Mouse (Mus musculus): ENCODE measurements around the gene Homer3. TPM values are rescaled to one million over a fixed set of nuclear protein-coding genes. Genes with fewer than 3 reads are reported as not detected.

Gene Homer3
- total and polyA plus RNA-seq, 2 experiments from 2014 or later = 21.2 to 40.3 TPM

DNA sequence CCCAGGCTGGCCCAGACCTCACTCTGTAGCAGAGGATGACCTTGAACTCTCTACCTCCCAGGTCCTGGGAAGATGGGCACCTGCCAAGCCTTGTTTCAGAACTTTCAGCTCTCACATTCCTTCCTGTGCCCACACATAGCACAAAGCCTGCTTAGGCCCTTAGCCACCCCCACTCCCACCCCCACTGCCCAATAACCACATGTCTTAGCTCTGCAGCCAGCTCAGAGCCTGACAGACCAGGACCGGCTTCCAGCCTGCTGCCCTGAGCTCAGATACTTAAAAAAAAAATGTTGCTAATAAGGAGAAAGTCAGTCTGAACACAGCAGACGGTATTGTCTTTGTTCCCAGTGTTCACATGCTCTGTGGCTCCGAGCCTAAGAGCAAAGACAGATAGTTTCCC is 1.6 kb upstream of the Homer3 start:
- Histone ChIP-seq H3K4me3 (ENCODE audit: low read length) (no peak overlapping the region), H3K9ac (replicated peaks; ENCODE audit: low read length) (no peak overlapping the region), H3K27me3 (ENCODE audit: insufficient read depth, low read length) (no peaks in the 10 kb centered on the region), H3K9me3 (ENCODE audit: low read length) (no peaks in the 10 kb centered on the region), H3K27ac (no peak overlapping the region; the same call in 1 of the 2 replicates), H3K4me1 (ENCODE audit: insufficient read depth, low read length) (no peaks in the 10 kb centered on the region), H3K36me3 (ENCODE audit: insufficient read depth, low read length) (peaks cover 5% of the 10 kb centered on the region; the same call in 1 of the 2 replicates), H3K4me2 (ENCODE audit: low read depth, low read length) (no peak overlapping the region)
- WGBS = 37% methylated on average over 3 of the region's 3 CpGs
- no peak for DNase-seq (ENCODE audit: low spot score)
- TF ChIP-seq CTCF (IDR thresholded peaks at IDR 0.05; ENCODE audit: low read depth) = no peak
- ATAC-seq = no peak

DNA sequence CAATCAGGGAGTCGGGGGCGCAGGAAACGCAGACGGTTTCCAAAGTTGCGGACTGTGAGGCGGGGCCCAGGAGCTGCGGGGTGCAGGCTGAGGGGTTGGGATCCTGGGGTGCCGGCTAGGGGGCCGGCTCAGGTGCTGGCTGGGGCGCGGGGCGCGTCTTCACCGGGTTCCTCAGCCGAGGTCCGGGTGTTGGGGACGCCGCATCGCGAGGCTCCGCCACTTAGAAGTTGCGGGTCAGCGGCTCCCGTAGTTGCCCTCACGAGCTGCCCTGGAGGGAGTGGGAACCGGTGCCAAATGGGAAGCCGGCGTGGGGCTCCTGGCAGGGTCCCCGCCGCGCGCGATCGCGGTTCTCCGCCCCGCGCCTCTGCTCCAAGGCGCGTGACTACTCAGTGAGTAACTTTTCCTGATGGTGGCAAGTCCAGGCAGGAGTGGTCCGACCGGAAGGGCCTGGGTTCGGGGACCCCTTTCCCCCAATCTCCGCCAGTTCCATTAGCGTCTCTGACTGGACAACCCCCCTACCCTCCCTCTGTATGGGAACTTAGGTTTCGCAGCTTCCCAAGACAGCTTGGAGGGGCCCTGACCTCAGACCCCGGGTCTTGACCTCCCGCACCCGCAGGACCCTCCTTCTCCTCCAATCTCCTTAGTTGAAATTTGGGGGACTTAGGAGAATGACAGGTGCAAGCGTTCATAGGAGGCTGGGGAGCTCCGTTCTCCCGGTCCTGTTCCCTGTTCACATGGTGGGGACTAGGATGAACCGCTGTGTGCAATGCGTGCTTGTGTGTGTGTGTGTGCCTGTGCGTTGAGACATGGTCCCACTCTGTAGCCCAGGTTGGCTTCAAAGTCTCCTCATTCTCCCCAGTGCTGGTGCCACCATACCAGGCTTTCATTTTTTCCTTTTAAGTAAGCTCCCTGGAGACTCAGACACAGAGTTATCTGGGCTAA is 780 bp downstream of the Homer3 start:
- ATAC-seq = peak; percentile 60
- 1% methylated on average over 45 of the region's 55 CpGs for WGBS
- Histone ChIP-seq H3K27ac (peak overlapping the region; percentile 73; the same call in 1 of the 2 replicates), H3K9me3 (ENCODE audit: low read length) (no peaks in the 10 kb centered on the region), H3K27me3 (ENCODE audit: insufficient read depth, low read length) (no peaks in the 10 kb centered on the region), H3K36me3 (ENCODE audit: insufficient read depth, low read length) (peaks cover 15% of the 10 kb centered on the region; the same call in 1 of the 2 replicates), H3K9ac (replicated peaks; ENCODE audit: low read length) (peak overlapping the region; percentile 81), H3K4me1 (ENCODE audit: insufficient read depth, low read length) (no peaks in the 10 kb centered on the region), H3K4me3 (ENCODE audit: low read length) (peak overlapping the region; percentile 81), H3K4me2 (ENCODE audit: low read depth, low read length) (peak overlapping the region; percentile 92)
- TF ChIP-seq CTCF (IDR thresholded peaks at IDR 0.05; ENCODE audit: low read depth) = no peak
- DNase-seq (ENCODE audit: low spot score) = peak; percentile 40

DNA sequence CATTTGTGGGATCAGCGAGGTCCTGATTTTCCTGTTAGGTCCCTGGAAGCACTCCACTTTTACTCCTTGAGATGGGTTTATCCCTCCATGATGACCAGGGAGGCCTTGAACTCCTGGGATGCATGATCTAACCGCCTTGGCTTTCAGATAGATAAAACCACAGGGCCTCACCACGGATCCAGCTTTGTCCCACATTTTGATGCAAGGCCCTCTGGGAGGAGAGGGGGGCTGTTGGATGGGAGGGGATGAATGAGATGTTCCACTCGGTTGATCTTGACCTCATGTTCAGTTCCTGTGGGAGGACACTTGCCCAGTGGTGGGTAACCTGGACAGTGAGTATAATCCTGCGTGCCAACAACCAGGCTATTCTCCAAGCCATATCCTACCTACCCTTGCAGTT is 1.8 kb downstream of the Homer3 start:
- Histone ChIP-seq H3K9me3 (ENCODE audit: low read length) (no peaks in the 10 kb centered on the region), H3K4me1 (ENCODE audit: insufficient read depth, low read length) (no peaks in the 10 kb centered on the region), H3K9ac (replicated peaks; ENCODE audit: low read length) (no peak overlapping the region), H3K36me3 (ENCODE audit: insufficient read depth, low read length) (peaks cover 18% of the 10 kb centered on the region; the same call in 1 of the 2 replicates), H3K27ac (no peak overlapping the region), H3K27me3 (ENCODE audit: insufficient read depth, low read length) (no peaks in the 10 kb centered on the region), H3K4me3 (ENCODE audit: low read length) (no peak overlapping the region), H3K4me2 (ENCODE audit: low read depth, low read length) (no peak overlapping the region)
- ATAC-seq = no peak
- 67% methylated on average over 5 of the region's 5 CpGs for WGBS
- TF ChIP-seq CTCF (IDR thresholded peaks at IDR 0.05; ENCODE audit: low read depth) = no peak
- DNase-seq (ENCODE audit: low spot score) = no peak

DNA sequence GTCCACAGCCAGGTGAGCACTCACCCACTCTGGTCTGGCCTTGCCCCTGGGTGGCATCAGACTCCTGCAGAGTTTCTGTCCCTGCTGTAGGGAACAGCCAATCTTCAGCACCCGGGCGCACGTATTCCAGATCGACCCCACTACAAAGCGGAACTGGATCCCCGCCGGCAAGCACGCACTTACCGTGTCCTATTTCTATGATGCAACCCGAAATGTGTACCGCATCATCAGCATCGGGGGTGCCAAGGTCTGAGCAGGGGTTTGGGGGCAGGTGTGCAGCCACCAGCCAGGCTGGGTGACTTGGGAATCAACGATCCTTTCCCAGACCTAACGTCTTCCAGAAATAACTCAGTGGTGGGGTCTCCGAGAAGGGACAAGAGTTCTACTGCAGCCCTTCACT is 2.7 kb downstream of the Homer3 start:
- H3K9ac ChIP-seq (replicated peaks; ENCODE audit: low read length) = no peak overlapping the region
- no peaks in the 10 kb centered on the region for H3K9me3 ChIP-seq (ENCODE audit: low read length)
- no peak for ATAC-seq
- no peak for TF ChIP-seq CTCF (IDR thresholded peaks at IDR 0.05; ENCODE audit: low read depth)
- 96% methylated on average over 15 of the region's 15 CpGs for WGBS
- H3K27me3 ChIP-seq (ENCODE audit: insufficient read depth, low read length) = no peaks in the 10 kb centered on the region
- H3K4me3 ChIP-seq (ENCODE audit: low read length) = no peak overlapping the region
- no peak overlapping the region for H3K27ac ChIP-seq
- no peak overlapping the region for H3K4me2 ChIP-seq (ENCODE audit: low read depth, low read length)
- H3K4me1 ChIP-seq (ENCODE audit: insufficient read depth, low read length) = no peaks in the 10 kb centered on the region
- no peak for DNase-seq (ENCODE audit: low spot score)
- peaks cover 19% of the 10 kb centered on the region; the same call in 1 of the 2 replicates for H3K36me3 ChIP-seq (ENCODE audit: insufficient read depth, low read length)

DNA sequence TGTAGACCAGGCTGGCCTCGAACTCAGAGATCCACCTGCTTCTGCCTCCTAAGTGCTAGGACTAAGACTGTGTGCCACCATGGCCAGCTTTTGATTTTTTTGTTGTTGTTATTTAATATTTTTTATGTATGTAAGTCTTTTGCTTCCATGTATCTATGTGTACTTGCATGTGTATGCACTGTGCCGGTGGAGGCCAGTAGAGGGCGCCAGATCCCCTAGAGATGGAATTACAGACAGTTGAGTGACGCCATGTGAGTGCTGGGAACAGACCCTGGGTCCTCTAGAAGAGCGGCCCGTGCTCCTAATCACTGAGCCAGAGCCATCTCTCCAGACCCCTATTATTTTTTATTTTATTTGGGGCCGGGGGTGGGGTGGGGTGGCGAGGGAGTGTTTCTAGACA is 4.1 kb downstream of the Homer3 start:
- DNase-seq (ENCODE audit: low spot score) (no peak), ATAC-seq (no peak)
- Histone ChIP-seq H3K9me3 (ENCODE audit: low read length) (no peaks in the 10 kb centered on the region), H3K9ac (replicated peaks; ENCODE audit: low read length) (no peak overlapping the region), H3K4me3 (ENCODE audit: low read length) (no peak overlapping the region), H3K27me3 (ENCODE audit: insufficient read depth, low read length) (no peaks in the 10 kb centered on the region), H3K4me2 (ENCODE audit: low read depth, low read length) (no peak overlapping the region), H3K4me1 (ENCODE audit: insufficient read depth, low read length) (no peaks in the 10 kb centered on the region), H3K36me3 (ENCODE audit: insufficient read depth, low read length) (peaks cover 19% of the 10 kb centered on the region; the same call in 1 of the 2 replicates), H3K27ac (no peak overlapping the region)
- 91% methylated on average over 8 of the region's 8 CpGs for whole genome bisulfite sequencing
- TF ChIP-seq CTCF (IDR thresholded peaks at IDR 0.05; ENCODE audit: low read depth) = no peak

DNA sequence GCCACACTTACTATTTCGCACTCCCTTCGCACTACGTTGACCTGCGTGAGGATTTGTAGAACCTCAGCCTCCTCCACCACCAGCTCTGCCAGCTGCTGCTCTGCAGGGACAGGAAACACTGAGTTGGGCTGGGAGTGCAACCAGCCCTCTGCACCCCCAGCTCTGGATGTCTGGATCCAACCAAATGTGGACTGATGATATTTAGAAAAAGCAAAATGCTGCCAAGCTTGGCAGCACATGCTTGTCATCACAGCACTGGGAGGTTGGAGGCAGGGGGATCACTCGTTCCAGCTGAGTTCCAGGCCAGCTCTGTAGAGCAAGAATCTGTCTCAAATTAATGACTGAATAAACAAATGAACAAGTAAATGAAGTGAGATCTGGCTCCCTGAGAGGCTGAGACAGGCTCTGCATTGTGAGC is 11.4 kb downstream of the Homer3 start:
- Histone ChIP-seq H3K27ac (no peak overlapping the region), H3K4me1 (ENCODE audit: insufficient read depth, low read length) (no peaks in the 10 kb centered on the region), H3K4me2 (ENCODE audit: low read depth, low read length) (no peak overlapping the region), H3K36me3 (ENCODE audit: insufficient read depth, low read length) (peaks cover 40% of the 10 kb centered on the region), H3K27me3 (ENCODE audit: insufficient read depth, low read length) (no peaks in the 10 kb centered on the region), H3K4me3 (ENCODE audit: low read length) (no peak overlapping the region), H3K9me3 (ENCODE audit: low read length) (no peaks in the 10 kb centered on the region), H3K9ac (replicated peaks; ENCODE audit: low read length) (no peak overlapping the region)
- WGBS = 69% methylated on average over 5 of the region's 5 CpGs
- ATAC-seq = no peak
- no peak for TF ChIP-seq CTCF (IDR thresholded peaks at IDR 0.05; ENCODE audit: low read depth)
- DNase-seq (ENCODE audit: low spot score) = no peak

DNA sequence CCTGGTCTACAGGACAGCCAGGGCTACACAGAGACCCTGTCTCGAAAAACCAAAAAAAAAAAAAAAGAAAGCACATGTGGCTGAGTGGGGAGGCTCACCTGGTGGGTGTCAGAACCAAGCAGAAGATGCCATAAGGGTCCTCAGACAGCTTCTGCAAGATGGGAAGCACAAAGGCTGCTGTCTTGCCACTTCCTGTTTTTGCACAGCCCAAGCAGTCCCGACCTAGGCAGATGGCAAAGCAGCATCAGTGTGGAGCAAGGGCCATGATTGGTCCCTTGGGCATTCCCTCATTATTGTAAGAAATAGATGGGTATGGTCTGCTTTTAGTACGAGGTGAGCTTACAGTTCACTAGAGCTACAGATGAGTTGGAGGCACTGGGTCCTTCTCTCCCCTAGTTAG is 18.3 kb downstream of the Homer3 start:
- H3K4me2 ChIP-seq (ENCODE audit: low read depth, low read length) = no peak overlapping the region
- no peak for TF ChIP-seq CTCF (IDR thresholded peaks at IDR 0.05; ENCODE audit: low read depth)

More for the DNA sequence above, 18.3 kb downstream of the Homer3 start:
- peaks cover 10% of the 10 kb centered on the region; the same call in 1 of the 2 replicates for H3K4me1 ChIP-seq (ENCODE audit: insufficient read depth, low read length)
- no peak overlapping the region for H3K9ac ChIP-seq (replicated peaks; ENCODE audit: low read length)
- H3K4me3 ChIP-seq (ENCODE audit: low read length) = no peak overlapping the region
- no peak overlapping the region for H3K27ac ChIP-seq
- no peaks in the 10 kb centered on the region for H3K9me3 ChIP-seq (ENCODE audit: low read length)
- no peak for DNase-seq (ENCODE audit: low spot score)
- WGBS = 80% methylated on average over 3 of the region's 3 CpGs
- no peak for ATAC-seq
- no peaks in the 10 kb centered on the region for H3K27me3 ChIP-seq (ENCODE audit: insufficient read depth, low read length)
- peaks cover 35% of the 10 kb centered on the region for H3K36me3 ChIP-seq (ENCODE audit: insufficient read depth, low read length)
